Mouse (Mus musculus) thymus, postnatal 25 days (tissue): ENCODE results near the gene Smyd1.

ENCODE experiments used
- DNase-seq: peaks from one replicate; pipeline ENCODE4 v3.0.0; 2022

Gene Smyd1

GRCm38 (mm10) chr6:71257375-71257774 is 64.7 kb downstream of the Smyd1 start:
- DNase-seq: no peak

- no peak for DNase-seq
Observed at GRCm38 (mm10) chr6:71256166-71256565, 65.9 kb downstream of the Smyd1 start.

DNA sequence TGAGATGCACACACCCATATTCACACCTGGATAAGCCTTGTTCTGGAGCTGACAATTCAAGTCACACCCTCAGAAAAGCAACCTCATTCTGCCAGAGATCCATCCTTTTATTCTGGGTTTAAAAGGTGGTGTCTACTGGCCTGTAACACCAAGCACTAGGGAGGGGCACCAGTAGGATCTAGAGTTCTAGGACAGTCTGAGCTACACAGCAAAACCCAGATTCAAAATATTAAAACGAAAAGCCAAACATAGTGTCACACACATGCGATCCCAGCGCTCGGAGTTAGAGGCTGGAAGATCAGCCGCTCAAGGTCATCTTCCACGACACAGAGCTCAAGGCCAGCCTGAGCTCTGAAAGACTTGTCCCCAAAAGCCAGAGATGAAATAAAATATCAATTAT is 67.6 kb downstream of the Smyd1 start:
- no peak for DNase-seq

- no peak for DNase-seq
Observed at GRCm38 (mm10) chr6:71250951-71251350, 71.1 kb downstream of the Smyd1 start.

DNA sequence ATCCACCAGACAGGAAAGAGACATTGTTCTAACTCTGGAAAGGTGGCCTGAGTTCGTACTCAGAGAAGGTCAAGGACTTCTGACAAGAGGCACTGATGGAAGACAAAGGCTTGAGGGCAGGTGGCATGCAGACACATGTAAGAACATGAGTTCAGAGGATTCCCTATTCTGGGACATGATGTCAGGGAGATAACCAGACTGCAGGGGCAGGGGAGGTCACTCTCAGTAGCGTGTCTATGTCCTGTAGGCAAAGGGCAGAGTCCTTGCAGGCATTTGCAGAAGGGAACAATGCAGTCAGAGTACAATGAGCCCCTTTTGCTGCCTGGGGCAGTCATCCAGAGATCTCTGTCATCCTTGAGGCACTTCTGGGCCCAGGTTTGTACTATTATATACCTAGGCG is 72.4 kb downstream of the Smyd1 start:
- no peak for DNase-seq

DNA sequence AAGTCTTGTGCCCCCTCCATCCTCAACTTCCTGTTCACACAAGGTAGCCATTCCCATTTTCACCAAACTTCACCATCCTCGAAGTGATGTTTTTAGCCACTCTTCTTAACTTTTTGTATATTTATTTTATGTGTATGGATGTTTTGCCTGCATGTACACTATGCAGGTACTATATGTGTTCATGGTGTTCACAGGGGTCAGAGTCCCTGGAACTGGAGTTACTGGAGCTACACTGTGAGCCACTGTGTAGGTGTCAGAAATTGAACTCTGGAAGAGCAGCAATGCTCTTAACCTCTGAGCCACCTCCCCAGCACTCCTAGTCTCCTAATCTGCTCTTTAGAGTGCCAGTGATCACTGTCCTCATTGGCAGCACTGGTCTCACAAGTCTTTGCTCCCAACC is 73.6 kb downstream of the Smyd1 start:
- DNase-seq: no peak

- no peak for DNase-seq
Observed at GRCm38 (mm10) chr6:71243258-71243657, 78.8 kb downstream of the Smyd1 start.

GRCm38 (mm10) chr6:71242811-71243210 is 79.2 kb downstream of the Smyd1 start:
- DNase-seq: no peak

DNA sequence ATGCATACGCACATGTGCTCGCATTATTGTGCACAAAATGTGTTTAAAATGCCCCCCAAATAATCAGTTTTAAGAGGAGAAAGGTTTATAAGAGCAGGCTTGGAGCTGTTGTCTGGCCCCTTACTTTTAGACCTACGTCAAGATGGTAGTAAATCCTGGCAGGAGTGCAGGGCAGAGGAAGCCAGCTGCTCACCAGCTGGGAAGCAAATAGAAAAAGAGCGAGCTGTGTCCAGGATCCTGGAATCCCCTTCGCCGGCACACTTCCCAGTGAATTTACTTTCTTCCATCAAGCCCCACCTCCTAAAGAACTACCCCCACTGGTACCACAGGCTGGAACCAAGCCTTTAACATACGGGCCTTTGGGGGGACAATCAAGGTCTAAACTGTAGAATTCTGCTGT is 81.2 kb downstream of the Smyd1 start:
- DNase-seq: no peak

DNA sequence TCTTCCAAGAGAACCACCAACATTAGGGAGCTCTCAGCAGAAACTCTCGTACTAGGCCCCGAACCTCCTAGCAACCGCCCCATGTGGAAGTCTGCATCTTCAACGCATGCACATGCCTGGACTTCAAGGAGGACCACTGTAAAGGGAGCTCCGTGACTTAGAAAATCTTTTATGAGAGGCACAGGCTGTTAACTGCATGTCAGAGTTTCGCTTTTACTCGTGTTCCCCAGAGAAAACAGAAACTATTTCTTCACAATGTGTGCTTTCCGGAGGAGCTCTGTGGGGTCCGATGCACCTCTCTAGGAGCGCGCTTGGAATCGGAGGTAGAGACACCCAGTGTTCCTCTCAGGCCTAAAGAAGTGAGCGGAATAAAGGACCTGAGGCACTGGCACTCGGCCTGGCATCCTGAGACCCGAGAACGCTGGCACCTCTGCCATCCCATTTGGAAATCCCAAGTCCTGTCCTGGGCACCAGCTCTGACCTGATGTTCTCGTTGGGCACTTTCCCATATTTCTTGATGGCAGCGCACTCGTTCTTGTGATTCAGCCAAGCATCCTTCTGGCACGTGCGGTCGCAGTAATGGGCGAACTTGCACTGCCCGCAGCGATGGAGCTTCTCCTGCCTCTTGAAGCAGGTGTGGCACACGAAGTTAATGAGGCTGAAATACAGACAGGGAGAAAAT is 82.8 kb downstream of the Smyd1 start:
- no peak for DNase-seq

DNA sequence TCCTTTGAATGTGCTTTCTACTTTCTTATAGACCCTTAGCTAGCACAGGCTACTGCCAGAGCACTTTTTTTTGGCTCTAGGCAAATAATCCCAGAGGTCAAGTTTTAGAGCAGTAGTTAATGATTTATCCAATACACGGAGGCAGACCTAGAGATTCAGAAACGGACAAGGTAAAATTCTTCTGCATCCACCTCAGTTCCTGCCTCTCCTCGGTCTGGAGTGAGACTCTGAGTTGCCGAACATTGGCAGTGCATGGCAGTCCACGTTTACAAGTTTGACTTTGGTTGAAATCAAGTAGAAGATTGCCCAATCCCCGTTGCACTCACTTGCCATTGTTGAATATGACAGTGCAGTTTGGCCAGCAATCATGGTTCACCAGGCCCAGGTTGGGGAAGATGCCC is 85.0 kb downstream of the Smyd1 start:
- DNase-seq: no peak

DNA sequence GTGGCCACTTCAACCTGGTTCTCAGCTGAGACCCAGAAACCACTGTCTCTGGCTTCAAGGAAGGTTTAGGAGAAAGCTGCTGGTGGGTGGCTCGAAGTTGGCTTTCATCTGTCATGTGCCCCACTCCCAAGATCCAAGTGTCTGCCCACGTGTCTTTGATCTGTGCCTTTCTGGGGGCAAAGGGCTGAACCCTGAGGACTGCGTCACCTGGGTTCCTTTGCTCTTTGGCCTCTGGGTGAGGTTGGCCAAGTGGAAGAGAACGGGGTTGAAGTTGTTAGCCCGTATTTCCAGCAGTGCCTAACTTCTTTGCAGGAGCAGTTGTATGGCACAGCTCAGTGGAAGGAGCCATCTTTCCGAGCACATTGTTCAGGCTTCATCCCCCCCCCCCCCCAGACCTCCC is 85.5 kb downstream of the Smyd1 start:
- DNase-seq: no peak

GRCm38 (mm10) chr6:71235944-71236343 is 86.1 kb downstream of the Smyd1 start:
- no peak for DNase-seq

DNA sequence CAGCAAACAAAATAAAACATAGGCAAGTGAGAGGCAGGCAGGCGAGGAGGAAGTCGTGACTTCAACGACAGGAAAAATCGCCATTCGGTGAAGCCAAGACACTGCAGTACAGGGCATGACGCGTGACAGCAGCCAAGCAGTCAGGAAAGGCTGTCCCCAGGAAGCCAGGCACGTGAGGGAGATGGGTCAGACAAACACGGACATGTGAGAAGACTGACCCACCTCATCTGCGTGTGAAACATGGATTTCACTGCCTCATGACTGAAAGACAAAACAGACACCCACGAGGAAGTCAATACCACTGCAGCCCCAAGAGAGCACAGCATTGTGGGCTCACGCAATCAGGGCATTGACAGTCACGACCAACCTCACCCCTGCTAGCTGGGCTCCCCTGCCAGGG is 86.9 kb downstream of the Smyd1 start:
- DNase-seq: no peak

- DNase-seq: no peak
Observed at GRCm38 (mm10) chr6:71227157-71227770, 94.8 kb downstream of the Smyd1 start.

DNA sequence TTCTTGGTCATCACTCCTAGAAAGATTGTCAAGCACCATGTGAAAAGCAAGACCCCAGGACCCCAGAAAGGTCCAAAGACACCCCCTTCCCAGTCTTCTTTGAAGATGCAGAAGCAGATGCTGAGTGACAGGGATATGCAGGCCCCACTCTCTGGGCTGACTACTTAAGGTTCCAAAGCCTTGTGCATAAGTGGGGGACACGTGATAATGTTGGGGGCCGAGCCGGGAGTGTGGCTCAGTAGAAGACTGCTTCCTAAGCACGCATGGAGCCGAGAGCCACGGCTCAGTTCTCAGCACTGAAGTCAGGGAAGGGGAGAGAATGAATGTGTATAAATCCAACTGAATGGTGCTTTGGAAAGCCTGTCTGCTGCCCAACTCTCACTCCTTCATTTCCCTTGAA is 95.5 kb downstream of the Smyd1 start:
- DNase-seq: no peak

DNA sequence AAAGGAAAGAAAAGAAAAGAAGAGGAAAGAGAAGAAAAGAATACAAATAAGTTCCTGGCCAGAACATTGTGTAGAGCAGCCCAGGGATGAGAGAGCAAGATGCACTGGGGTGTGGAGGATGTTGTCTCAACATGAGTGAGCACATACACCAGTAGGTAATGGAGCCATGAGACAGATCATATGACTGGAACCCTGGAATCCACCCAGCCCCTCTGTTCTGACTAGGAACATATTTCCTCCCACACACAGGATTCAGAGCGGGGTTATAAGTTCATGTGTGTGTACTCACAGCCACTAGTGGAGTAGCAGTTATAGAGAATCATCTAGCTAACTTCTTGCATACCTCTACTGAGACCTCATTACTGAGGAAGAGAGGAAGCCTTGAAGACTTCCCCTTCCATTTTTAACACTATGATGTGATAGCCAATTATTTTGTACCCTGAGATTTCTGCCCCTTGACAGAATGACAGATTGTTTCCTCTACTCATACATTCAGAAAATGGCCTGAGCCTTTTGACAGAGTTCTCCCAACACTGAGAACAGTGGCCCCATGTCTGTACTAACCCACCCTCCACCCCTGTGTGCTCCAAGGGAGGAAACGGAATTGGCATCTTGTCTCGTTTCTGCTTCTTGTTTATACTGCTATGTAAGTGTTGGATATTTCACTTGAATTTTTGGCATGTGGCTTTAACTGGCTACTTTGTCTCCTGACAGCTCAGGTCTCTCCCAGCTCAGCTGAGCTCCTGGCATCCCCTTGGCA is 97.7 kb downstream of the Smyd1 start:
- DNase-seq: no peak

DNA sequence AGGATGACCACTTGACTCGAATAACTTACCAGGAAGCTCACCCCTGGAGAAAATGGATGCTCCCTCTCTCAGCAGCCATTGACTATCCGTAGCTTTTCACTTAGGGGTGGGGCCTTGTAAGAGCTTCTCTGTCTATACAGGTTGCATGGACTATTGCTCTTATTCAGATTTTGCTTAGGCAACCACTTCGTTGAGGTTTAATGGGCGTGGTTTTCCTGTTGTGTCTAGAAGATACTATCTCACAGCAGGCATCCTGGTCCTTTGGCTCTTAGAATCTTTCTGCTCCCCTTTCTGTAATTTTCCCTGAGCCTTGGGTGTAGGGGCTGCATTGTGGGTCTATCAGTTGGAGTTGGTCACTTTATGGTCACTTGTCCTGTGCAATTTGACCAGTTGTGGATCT is 100.5 kb downstream of the Smyd1 start:
- DNase-seq: no peak

- DNase-seq: no peak
Observed at GRCm38 (mm10) chr6:71212471-71212870, 109.6 kb downstream of the Smyd1 start.

- DNase-seq: no peak
Observed at GRCm38 (mm10) chr6:71211917-71212316, 110.1 kb downstream of the Smyd1 start.

DNA sequence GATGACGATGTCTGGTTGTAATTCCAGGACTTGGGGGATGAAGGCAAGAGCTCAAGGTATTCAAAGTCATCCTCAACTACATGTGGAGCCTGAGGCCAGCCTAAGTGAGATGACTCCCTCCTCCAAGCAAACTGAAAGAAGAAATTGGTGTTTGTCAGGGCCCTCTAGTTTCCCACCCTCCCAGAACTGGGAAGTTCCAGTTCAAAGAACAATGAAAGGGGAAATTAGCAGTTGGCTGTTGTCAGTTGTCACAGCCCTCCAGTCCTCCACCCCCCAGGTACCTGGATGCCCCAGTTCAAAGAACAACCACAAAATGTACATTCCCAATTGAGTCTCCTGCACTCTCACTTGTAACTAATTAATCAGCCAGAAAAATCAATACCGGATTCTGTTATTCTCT is 113.3 kb downstream of the Smyd1 start:
- no peak for DNase-seq

GRCm38 (mm10) chr6:71204166-71204565 is 117.9 kb downstream of the Smyd1 start:
- no peak for DNase-seq

DNA sequence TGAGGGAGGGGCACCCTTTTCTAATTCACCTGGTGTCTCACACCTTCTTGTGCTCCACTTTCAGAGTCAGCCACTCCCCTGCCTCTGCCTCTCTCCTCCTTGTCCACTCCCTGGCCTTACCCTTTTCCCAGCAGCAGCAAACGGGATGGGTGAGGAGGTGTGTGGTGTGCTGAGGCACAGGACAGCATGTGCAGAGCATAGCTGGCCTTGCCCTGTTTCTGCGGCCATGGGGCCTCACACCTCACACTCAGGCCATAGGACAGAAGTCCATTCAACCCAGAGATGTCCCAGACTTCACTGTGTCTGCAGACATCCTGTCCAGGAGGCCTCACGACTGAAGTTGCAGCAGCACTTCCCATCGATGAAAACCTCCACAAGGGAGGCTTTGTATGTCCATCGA is 118.4 kb downstream of the Smyd1 start:
- DNase-seq: no peak

GRCm38 (mm10) chr6:71201925-71202324 is 120.1 kb downstream of the Smyd1 start:
- DNase-seq: no peak
